Mouse (Mus musculus) kidney, postnatal 14 days (tissue): ENCODE data around the gene Ankef1.

Experiments used
- DNase-seq: peaks from one replicate; pipeline ENCODE4 v3.0.0; 2022; ENCODE audit warnings: mixed read lengths

The Ankef1 gene

GRCm38 (mm10) chr2:136501651-136502050, at the start of gene Ankef1:
Gene Ankef1 (plus strand): TSS chr2:136501910.
- no peak for DNase-seq

GRCm38 (mm10) chr2:136456468-136456867, 45.2 kb upstream of the Ankef1 start:
- peak; percentile 4 for DNase-seq

GRCm38 (mm10) chr2:136456875-136457274, 44.8 kb upstream of the Ankef1 start:
- DNase-seq, result no peak

GRCm38 (mm10) chr2:136477656-136478055, 24.1 kb upstream of the Ankef1 start:
- no peak for DNase-seq

- no peak for DNase-seq
Measured at GRCm38 (mm10) chr2:136482269-136482668, 19.4 kb upstream of the Ankef1 start.

GRCm38 (mm10) chr2:136483058-136483457, 18.7 kb upstream of the Ankef1 start:
- DNase-seq, result no peak

- no peak for DNase-seq
Measured at GRCm38 (mm10) chr2:136484955-136485354, 16.8 kb upstream of the Ankef1 start.

- DNase-seq, result no peak
Measured at GRCm38 (mm10) chr2:136485401-136485800, 16.3 kb upstream of the Ankef1 start.

GRCm38 (mm10) chr2:136485815-136486619, 15.7 kb upstream of the Ankef1 start:
- DNase-seq, result peak; percentile 69

GRCm38 (mm10) chr2:136486986-136487385, 14.7 kb upstream of the Ankef1 start:
- DNase-seq, result no peak

GRCm38 (mm10) chr2:136511073-136511472, 9.4 kb downstream of the Ankef1 start:
- no peak for DNase-seq

GRCm38 (mm10) chr2:136511756-136512155, 10.0 kb downstream of the Ankef1 start:
- no peak for DNase-seq

GRCm38 (mm10) chr2:136512802-136513201, 11.1 kb downstream of the Ankef1 start:
- no peak for DNase-seq

GRCm38 (mm10) chr2:136513806-136514205, 12.1 kb downstream of the Ankef1 start:
- no peak for DNase-seq

- no peak for DNase-seq
Measured at GRCm38 (mm10) chr2:136515501-136515900, 13.8 kb downstream of the Ankef1 start.

- no peak for DNase-seq
Measured at GRCm38 (mm10) chr2:136528937-136529336, 27.2 kb downstream of the Ankef1 start.

- peak; percentile 82 for DNase-seq
Measured at GRCm38 (mm10) chr2:136532033-136532432, 30.3 kb downstream of the Ankef1 start.

- no peak for DNase-seq
Measured at GRCm38 (mm10) chr2:136558020-136558419, 56.3 kb downstream of the Ankef1 start.

- DNase-seq, result no peak
Measured at GRCm38 (mm10) chr2:136562336-136562735, 60.6 kb downstream of the Ankef1 start.

- no peak for DNase-seq
Measured at GRCm38 (mm10) chr2:136570856-136571255, 69.1 kb downstream of the Ankef1 start.

- DNase-seq, result no peak
Measured at GRCm38 (mm10) chr2:136582762-136583161, 81.1 kb downstream of the Ankef1 start.

- DNase-seq, result no peak
Measured at GRCm38 (mm10) chr2:136588811-136589210, 87.1 kb downstream of the Ankef1 start.

- peak; percentile 35 for DNase-seq
Measured at GRCm38 (mm10) chr2:136596451-136596850, 94.7 kb downstream of the Ankef1 start.

GRCm38 (mm10) chr2:136598743-136599142, 97.0 kb downstream of the Ankef1 start:
- no peak for DNase-seq

- no peak for DNase-seq
Measured at GRCm38 (mm10) chr2:136600651-136601170, 99.0 kb downstream of the Ankef1 start.
